Mouse (Mus musculus) kidney, embryonic 14.5 days (tissue): ENCODE measurements around the gene Serpina1e. TPM values are rescaled to one million over a fixed set of nuclear protein-coding genes. Genes with fewer than 3 reads are reported as not detected.
A peak's percentile ranks its signal among the peaks of the same experiment; 100 is the strongest.

ENCODE experiments used
- ATAC-seq: fragments of 200-750 bp; cut with Nextera tagmentation; 2 replicates; pipeline ENCODE4 v1.8.0; 2017; ENCODE audit warnings: moderate number of reproducible peaks, mild to moderate bottlenecking, moderate TSS enrichment, moderate library complexity; ENCODE audit not compliant: low FRiP score, low TSS enrichment
- H3K27ac ChIP-seq: fragments of 300-500 bp; sonication (generic); 2 replicates; pipeline ENCODE4 v1.5.1; 2014; ENCODE audit warnings: low read depth, mild to moderate bottlenecking, low read length, moderate library complexity, mixed read lengths
- H3K27me3 ChIP-seq: fragments of 300-500 bp; sonication (generic); 2 replicates; pipeline ENCODE4 v1.6.1; 2014; ENCODE audit warnings: mild to moderate bottlenecking, low read length; ENCODE audit not compliant: control insufficient read depth, insufficient read depth
- H3K36me3 ChIP-seq: fragments of 300-500 bp; sonication (generic); 2 replicates; pipeline ENCODE4 v1.6.1; 2014; ENCODE audit warnings: low read length, mixed read lengths; ENCODE audit not compliant: control insufficient read depth, insufficient read depth
- H3K4me1 ChIP-seq: fragments of 300-500 bp; sonication (generic); 2 replicates; pipeline ENCODE4 v1.6.1; 2014; ENCODE audit warnings: low read length, mixed read lengths; ENCODE audit not compliant: control insufficient read depth, insufficient read depth
- H3K4me2 ChIP-seq: fragments of 300-500 bp; sonication (generic); replicated peaks from 2 replicates; pipeline ENCODE4 v1.6.1; 2014; ENCODE audit warnings: low read depth, mild to moderate bottlenecking, low read length
- H3K4me3 ChIP-seq: fragments of 300-500 bp; sonication (generic); 2 replicates; pipeline ENCODE4 v1.5.1; 2014; ENCODE audit warnings: mild to moderate bottlenecking, low read length
- H3K9ac ChIP-seq: fragments of 300-500 bp; sonication (generic); 2 replicates; pipeline ENCODE4 v1.6.1; 2014; ENCODE audit warnings: low read depth, mild to moderate bottlenecking, low read length, moderate library complexity
- H3K9me3 ChIP-seq: fragments of 300-500 bp; sonication (generic); 2 replicates; pipeline ENCODE4 v1.6.1; 2016; ENCODE audit warnings: low read length; ENCODE audit not compliant: control insufficient read depth
- WGBS: fragments of 180-500 bp; shearing (Covaris S2); extraction: QIAGEN DNeasy Blood & Tissue Kit; methylation state at CpG from one replicate; pipeline ENCODE4 v1.1.7; 2014; 5-methylcytosine and 5-hydroxymethylcytosine counted together
- polyA plus RNA-seq: library from polyadenylated mRNA; unstranded; fragments of >200 nt; fragmentation: Nextera tagmentation; extraction: Ambion mirVana; gene quantifications from 2 replicates; pipeline ENCODE4 v1.2.1, GENCODE M21; 2014

Serpina1e gene
- polyA plus RNA-seq: 0.19 and 0.26 TPM in 2 replicates

GRCm38 (mm10) chr12:103958798-103959197 lies at the start of gene Serpina1e:
Gene Serpina1e, minus strand, starts transcription at chr12:103958975.
- Histone ChIP-seq H3K27ac (no peak within 1 kb of the TSS), H3K36me3 (no peaks in the 10 kb centered on the region), H3K4me2 (no peak within 1 kb of the TSS), H3K9me3 (no peaks in the 10 kb centered on the region), H3K4me3 (no peak within 1 kb of the TSS), H3K9ac (no peak within 1 kb of the TSS), H3K4me1 (no peaks in the 10 kb centered on the region), H3K27me3 (no peaks in the 10 kb centered on the region)
- 82% methylated on average over 3 of the region's 3 CpGs for WGBS
- no peak for ATAC-seq

- no peak overlapping the region for H3K27ac ChIP-seq
Measured at GRCm38 (mm10) chr12:104004689-104005088, 45.9 kb upstream of the Serpina1e start.

DNA sequence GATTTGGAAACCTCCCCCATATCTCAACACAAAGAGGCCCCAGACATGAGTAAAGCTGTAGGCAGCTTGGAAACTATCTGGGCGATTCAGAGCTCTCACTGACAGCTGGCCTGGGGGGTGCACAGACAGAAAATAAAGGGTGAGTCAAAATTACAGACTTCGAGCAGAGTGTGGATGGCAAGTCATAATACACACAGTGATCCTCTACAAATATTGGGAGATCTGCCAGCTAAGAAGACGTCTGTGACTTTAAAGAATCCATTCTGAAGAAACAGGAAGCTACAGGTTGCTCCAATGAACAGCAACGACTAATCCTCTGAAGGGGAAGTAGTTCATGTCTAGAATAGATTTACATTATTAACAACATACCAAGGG lies 44.5 kb upstream of the Serpina1e start:
- no peaks in the 10 kb centered on the region for H3K27me3 ChIP-seq
- 0 out of 2 replicates have a peak, but pooled peaks cover 5% of the 10 kb centered on the region for H3K4me1 ChIP-seq
- WGBS: 36% methylated on average over 4 of the region's 4 CpGs
- no peak overlapping the region for H3K9ac ChIP-seq
- no peaks in the 10 kb centered on the region for H3K36me3 ChIP-seq
- no peak overlapping the region; the same call in 1 of the 2 replicates for H3K27ac ChIP-seq
- peaks cover 4% of the 10 kb centered on the region; the same call in 1 of the 2 replicates for H3K9me3 ChIP-seq
- no peak overlapping the region for H3K4me2 ChIP-seq
- H3K4me3 ChIP-seq: no peak overlapping the region
- no peak for ATAC-seq

More at GRCm38 (mm10) chr12:104004689-104005088, 45.9 kb upstream of the Serpina1e start:
- ATAC-seq: no peak
- Histone ChIP-seq H3K4me1 (0 out of 2 replicates have a peak, but pooled peaks cover 5% of the 10 kb centered on the region), H3K27me3 (no peaks in the 10 kb centered on the region), H3K36me3 (no peaks in the 10 kb centered on the region), H3K9me3 (peaks cover 4% of the 10 kb centered on the region; the same call in 1 of the 2 replicates), H3K4me3 (no peak overlapping the region), H3K9ac (no peak overlapping the region), H3K4me2 (no peak overlapping the region)
- WGBS: 84% methylated on average over 5 of the region's 5 CpGs

DNA sequence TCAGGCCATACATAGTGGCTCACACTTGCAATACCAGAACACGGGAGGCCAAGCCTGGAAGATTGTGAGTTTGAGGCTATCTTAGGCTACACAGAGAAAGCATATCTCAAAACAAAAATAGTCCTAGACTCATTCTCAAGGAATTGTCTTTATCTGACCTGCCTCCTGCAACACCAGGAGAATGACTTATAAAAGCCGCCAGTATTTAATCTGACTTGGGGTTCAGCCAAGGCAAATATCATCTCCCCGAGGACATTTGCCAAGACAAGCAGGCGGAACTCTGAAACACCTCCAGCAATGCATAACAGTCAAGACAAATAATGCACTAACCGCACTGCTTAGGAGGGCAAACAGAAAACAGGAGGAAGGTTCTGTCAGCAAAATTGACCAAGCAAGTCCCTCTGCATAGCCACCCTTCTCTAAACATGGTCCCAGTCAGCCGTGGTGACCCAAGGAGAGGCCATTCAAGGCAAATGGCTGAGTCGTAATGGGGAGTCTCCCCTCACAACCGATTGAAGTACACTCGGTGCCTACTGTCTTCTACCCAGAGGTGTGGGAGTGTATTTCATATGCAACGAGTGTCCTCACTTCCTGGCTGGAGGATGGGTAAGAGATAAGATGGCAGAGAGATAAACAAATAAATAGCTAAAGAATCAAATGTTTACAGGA lies 43.9 kb upstream of the Serpina1e start:
- peak; percentile 57 for ATAC-seq
- Histone ChIP-seq H3K4me1 (0 out of 2 replicates have a peak, but pooled peaks cover 5% of the 10 kb centered on the region), H3K27ac (no peak overlapping the region; the same call in 1 of the 2 replicates), H3K9me3 (peaks cover 4% of the 10 kb centered on the region; the same call in 1 of the 2 replicates), H3K9ac (no peak overlapping the region), H3K36me3 (no peaks in the 10 kb centered on the region), H3K4me3 (no peak overlapping the region), H3K27me3 (no peaks in the 10 kb centered on the region), H3K4me2 (no peak overlapping the region)
- 43% methylated on average over 10 of the region's 10 CpGs for WGBS

DNA sequence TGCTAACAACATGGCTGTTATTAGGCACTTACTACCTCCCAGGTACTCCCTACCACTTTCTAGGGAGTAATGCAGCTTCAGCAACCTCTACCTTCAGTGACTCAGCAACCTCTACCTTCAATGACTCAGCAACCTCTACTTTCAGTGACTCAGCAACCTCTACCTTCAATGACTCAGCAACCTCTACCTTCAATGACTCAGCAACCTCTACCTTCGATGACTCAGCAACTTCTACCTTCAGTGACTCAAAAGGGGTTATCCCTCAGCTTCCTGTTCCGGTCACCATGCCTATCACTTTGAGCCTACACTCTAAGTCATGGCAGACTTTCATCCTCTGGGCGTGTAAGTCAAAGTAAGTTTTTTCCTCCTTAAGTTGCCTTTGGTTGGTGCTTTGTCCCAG lies 41.8 kb upstream of the Serpina1e start:
- no peak overlapping the region for H3K27ac ChIP-seq
- no peaks in the 10 kb centered on the region for H3K27me3 ChIP-seq
- no peak for ATAC-seq
- H3K36me3 ChIP-seq: no peaks in the 10 kb centered on the region
- H3K4me2 ChIP-seq: no peak overlapping the region
- H3K9me3 ChIP-seq: peaks cover 4% of the 10 kb centered on the region; the same call in 1 of the 2 replicates
- H3K4me1 ChIP-seq: 0 out of 2 replicates have a peak, but pooled peaks cover 5% of the 10 kb centered on the region
- WGBS: 90% methylated on average over 3 of the region's 3 CpGs
- no peak overlapping the region for H3K4me3 ChIP-seq
- H3K9ac ChIP-seq: no peak overlapping the region

GRCm38 (mm10) chr12:103999611-104000010 lies 40.8 kb upstream of the Serpina1e start:
- WGBS: 82% methylated on average over 8 of the region's 8 CpGs
- H3K4me1 ChIP-seq: 0 out of 2 replicates have a peak, but pooled peaks cover 5% of the 10 kb centered on the region
- H3K4me3 ChIP-seq: no peak overlapping the region
- no peak overlapping the region for H3K27ac ChIP-seq
- peaks cover 3% of the 10 kb centered on the region; the same call in 1 of the 2 replicates for H3K9me3 ChIP-seq
- no peaks in the 10 kb centered on the region for H3K36me3 ChIP-seq
- no peak overlapping the region for H3K4me2 ChIP-seq
- no peak overlapping the region for H3K9ac ChIP-seq
- no peak for ATAC-seq
- H3K27me3 ChIP-seq: no peaks in the 10 kb centered on the region

DNA sequence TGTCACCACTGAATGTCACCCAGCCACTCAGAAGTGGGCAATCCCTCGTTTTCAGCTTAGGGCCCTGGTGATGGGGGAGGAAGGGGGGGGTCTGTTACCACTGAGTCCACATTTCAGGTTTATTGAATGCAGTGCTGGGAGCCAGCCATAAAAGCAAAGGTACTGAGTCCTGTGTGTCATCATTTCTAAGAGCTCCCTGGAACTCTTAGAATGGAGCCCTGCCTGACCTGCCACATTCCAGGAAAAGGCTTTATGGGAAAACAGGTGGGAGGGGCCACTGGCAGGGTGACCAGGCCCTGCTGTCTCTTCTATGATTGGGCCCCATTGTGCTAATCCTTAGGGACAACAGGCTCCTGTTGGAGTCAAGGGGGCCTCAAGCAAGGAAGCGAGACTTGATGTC lies 37.7 kb upstream of the Serpina1e start:
- Histone ChIP-seq H3K4me1 (no peaks in the 10 kb centered on the region), H3K27me3 (no peaks in the 10 kb centered on the region), H3K9ac (no peak overlapping the region), H3K4me2 (no peak overlapping the region), H3K4me3 (no peak overlapping the region), H3K36me3 (no peaks in the 10 kb centered on the region), H3K27ac (no peak overlapping the region), H3K9me3 (no peaks in the 10 kb centered on the region)
- WGBS: 64% methylated on average over 2 of the region's 2 CpGs
- ATAC-seq: no peak

DNA sequence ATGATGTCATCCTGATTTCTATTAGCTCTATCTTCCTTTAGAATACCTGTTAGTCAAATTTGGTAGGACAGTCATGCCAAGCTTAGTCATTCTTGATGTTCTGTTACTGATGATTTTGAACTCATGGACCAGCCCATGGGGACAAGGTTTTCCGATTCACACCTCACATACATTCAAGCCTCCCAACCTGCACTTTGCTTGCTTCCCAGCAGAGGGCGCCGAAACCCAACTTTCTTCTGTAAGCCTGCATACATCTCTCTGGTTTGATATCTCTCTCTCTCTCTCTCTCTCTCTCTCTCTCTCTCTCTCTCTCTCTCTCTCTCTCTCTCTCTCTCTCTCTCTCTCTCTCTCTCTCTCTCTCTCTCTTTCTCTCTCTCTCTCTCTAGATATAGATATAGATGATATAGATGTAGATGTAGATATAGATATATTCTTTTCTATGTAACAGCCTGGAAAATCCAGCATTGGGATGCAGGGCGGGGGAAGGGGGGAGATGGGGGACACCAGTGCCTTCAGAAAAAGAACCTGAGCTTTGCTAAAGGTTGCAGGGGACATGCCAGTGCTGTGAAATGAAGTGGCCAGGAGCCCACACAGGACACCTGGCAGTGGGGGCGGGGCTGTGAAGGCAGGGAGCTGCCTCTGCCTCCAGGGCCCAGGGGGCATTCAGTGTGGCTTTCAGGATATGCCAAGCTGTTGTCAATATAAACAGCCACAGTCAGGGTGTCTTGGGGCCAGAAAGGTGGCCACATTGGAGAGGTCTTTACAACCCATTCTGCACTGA lies 36.7 kb upstream of the Serpina1e start:
- H3K4me1 ChIP-seq: no peaks in the 10 kb centered on the region
- no peaks in the 10 kb centered on the region for H3K9me3 ChIP-seq
- H3K27ac ChIP-seq: no peak overlapping the region
- no peaks in the 10 kb centered on the region for H3K27me3 ChIP-seq
- no peak overlapping the region for H3K4me2 ChIP-seq
- WGBS: 37% methylated on average over 5 of the region's 5 CpGs
- ATAC-seq: peak; percentile 75
- no peak overlapping the region for H3K9ac ChIP-seq
- no peak overlapping the region for H3K4me3 ChIP-seq
- H3K36me3 ChIP-seq: no peaks in the 10 kb centered on the region

DNA sequence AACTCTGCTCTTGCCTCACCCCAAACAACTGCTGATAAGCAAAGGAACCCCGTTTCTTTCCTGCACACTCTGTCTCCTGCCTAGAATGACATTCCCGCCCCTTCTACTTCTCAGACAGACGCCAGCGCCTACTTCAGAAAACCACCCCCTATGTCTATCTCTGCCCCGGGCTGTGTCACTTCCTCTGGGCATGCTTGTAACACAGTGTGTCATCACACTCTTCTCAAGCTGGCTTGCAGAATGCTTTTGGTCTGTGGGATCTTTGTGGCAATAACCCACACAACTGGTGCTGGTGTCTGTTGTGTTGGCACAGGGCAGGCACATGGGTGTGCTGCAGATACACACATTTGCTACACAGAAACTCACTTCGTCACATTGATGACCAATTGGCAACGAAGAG lies 34.2 kb upstream of the Serpina1e start:
- Histone ChIP-seq H3K9ac (no peak overlapping the region), H3K9me3 (no peaks in the 10 kb centered on the region), H3K36me3 (no peaks in the 10 kb centered on the region), H3K4me2 (no peak overlapping the region), H3K4me1 (no peaks in the 10 kb centered on the region), H3K27ac (no peak overlapping the region), H3K27me3 (no peaks in the 10 kb centered on the region), H3K4me3 (no peak overlapping the region)
- 70% methylated on average over 7 of the region's 7 CpGs for WGBS
- ATAC-seq: no peak
